Mouse (Mus musculus) small intestine, adult 2 months (tissue): ENCODE data around the gene Jak1. TPM values are rescaled to one million over a fixed set of nuclear protein-coding genes. Genes with fewer than 3 reads are reported as not detected.

Source experiments
- H3K27ac ChIP-seq: fragments of 200-500 bp; 2 replicates; pipeline ENCODE4 v1.5.1; 2012; ENCODE audit warnings: low read depth, low read length, control low read depth, inconsistent platforms; ENCODE audit not compliant: insufficient read depth
- H3K27me3 ChIP-seq: fragments of 200-500 bp; 2 replicates; pipeline ENCODE4 v1.6.1; 2012; ENCODE audit warnings: mild to moderate bottlenecking, moderate library complexity, low read length, inconsistent platforms; ENCODE audit not compliant: control insufficient read depth, insufficient read depth
- H3K36me3 ChIP-seq: fragments of 200-500 bp; 2 replicates; pipeline ENCODE4 v1.6.1; 2012; ENCODE audit warnings: mild to moderate bottlenecking, low read length, control low read depth, inconsistent platforms; ENCODE audit not compliant: control insufficient read depth, insufficient read depth
- H3K4me1 ChIP-seq: fragments of 200-500 bp; 2 replicates; pipeline ENCODE4 v1.6.1; 2012; ENCODE audit warnings: low read length, inconsistent platforms, mixed read lengths; ENCODE audit not compliant: control insufficient read depth, insufficient read depth, insufficient read length
- H3K4me3 ChIP-seq: fragments of 200-500 bp; 2 replicates; pipeline ENCODE4 v1.5.1; 2012; ENCODE audit warnings: low read depth, mild to moderate bottlenecking, control low read depth, inconsistent platforms, low read length, moderate library complexity
- CTCF ChIP-seq: fragments of 200-500 bp; IDR thresholded peaks from 2 replicates; pipeline ENCODE4 v1.5.1; 2012; ENCODE audit warnings: low read depth, mild to moderate bottlenecking, control low read depth, inconsistent platforms, low read length, moderate library complexity, mixed read lengths; ENCODE audit not compliant: insufficient replicate concordance, insufficient read length; ENCODE audit errors: extremely low read depth
- POLR2A ChIP-seq: fragments of 200-500 bp; IDR thresholded peaks from 2 replicates; pipeline ENCODE4 v1.6.1; 2012; ENCODE audit warnings: low read depth, mild to moderate bottlenecking, control low read depth, inconsistent platforms, low read length, moderate library complexity
- WGBS: fragments of 180-500 bp; shearing (Covaris S2); methylation state at CpG from one replicate; pipeline ENCODE4 v1.1.7; 2018; 5-methylcytosine and 5-hydroxymethylcytosine counted together
- polyA plus RNA-seq: library from polyadenylated mRNA; depleted of rRNA; stranded (reverse); fragments of >200 nt; gene quantifications from 2 replicates; pipeline ENCODE4 v1.2.3, GENCODE M21; 2012

Jak1 gene
- polyA plus RNA-seq, 1 experiment = 19.6 TPM

- WGBS = 80% methylated on average over 11 of the region's 11 CpGs
- Histone ChIP-seq H3K27ac (no peak overlapping the region), H3K4me3 (no peak overlapping the region), H3K4me1 (no peaks in the 10 kb centered on the region), H3K27me3 (no peaks in the 10 kb centered on the region), H3K36me3 (peaks cover 14% of the 10 kb centered on the region; the same call in 1 of the 2 replicates)
- TF ChIP-seq POLR2A (no peak), CTCF (no peak)
Measured at GRCm38 (mm10) chr4:101146891-101147655, 118.0 kb downstream of the Jak1 start.

DNA sequence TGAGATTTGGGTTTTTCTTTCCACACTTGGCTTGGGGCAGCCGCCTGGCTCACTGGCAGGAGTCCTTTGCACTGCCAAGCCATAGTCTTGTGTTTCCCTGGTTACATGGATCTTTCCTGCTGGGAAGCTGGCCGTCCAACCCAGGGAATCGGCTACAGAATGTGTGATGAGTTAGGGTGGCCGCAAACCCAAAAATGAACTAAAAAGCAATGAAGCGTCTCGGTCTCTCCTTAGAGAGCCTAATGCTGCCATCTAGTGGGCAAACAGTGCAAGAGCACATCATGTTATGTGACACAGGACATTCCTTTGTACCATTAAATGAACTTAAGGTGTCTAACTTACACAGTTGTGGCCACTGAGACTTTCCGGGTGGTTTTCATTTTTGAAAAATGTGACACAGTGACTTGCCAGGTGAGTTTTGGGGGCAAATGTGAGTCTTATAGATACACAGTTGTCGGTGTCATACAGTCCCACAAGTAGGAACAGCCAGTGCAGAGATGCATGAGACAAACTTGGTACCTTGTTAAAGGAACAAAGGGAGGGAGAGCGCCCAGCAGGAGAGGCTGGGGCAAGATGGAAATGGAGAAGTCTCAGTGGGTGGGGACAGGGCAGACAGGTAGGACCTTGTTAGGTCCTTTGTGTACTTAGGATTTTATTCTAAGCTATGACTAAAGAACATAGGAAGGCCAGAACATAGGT lies 118.9 kb downstream of the Jak1 start:
- Histone ChIP-seq H3K27ac (no peak overlapping the region), H3K36me3 (peaks cover 9% of the 10 kb centered on the region; the same call in 1 of the 2 replicates), H3K27me3 (no peaks in the 10 kb centered on the region), H3K4me1 (no peaks in the 10 kb centered on the region), H3K4me3 (no peak overlapping the region)
- 32% methylated on average over 9 of the region's 9 CpGs for WGBS
- TF ChIP-seq CTCF = peak; percentile 59; the same call in 1 of the 2 replicates
- no peak for TF ChIP-seq POLR2A

GRCm38 (mm10) chr4:101144790-101145189 lies 120.3 kb downstream of the Jak1 start:
- H3K4me3 ChIP-seq = no peak overlapping the region
- no peak for TF ChIP-seq POLR2A
- no peak for TF ChIP-seq CTCF
- no peaks in the 10 kb centered on the region for H3K27me3 ChIP-seq
- no peaks in the 10 kb centered on the region for H3K36me3 ChIP-seq
- H3K4me1 ChIP-seq = no peaks in the 10 kb centered on the region
- H3K27ac ChIP-seq = no peak overlapping the region
- WGBS = 80% methylated on average over 7 of the region's 7 CpGs

GRCm38 (mm10) chr4:101144361-101144760 lies 120.7 kb downstream of the Jak1 start:
- no peak overlapping the region for H3K4me3 ChIP-seq
- no peak overlapping the region for H3K27ac ChIP-seq
- H3K36me3 ChIP-seq = no peaks in the 10 kb centered on the region
- 36% methylated on average over 4 of the region's 4 CpGs for WGBS
- TF ChIP-seq CTCF (no peak), POLR2A (no peak)
- no peaks in the 10 kb centered on the region for H3K4me1 ChIP-seq
- no peaks in the 10 kb centered on the region for H3K27me3 ChIP-seq

- H3K4me3 ChIP-seq = no peak overlapping the region
Measured at GRCm38 (mm10) chr4:101143901-101144300, 121.2 kb downstream of the Jak1 start.

GRCm38 (mm10) chr4:101141768-101142167 lies 123.3 kb downstream of the Jak1 start:
- WGBS = 67% methylated on average over 5 of the region's 5 CpGs
- Histone ChIP-seq H3K4me1 (no peaks in the 10 kb centered on the region), H3K36me3 (no peaks in the 10 kb centered on the region), H3K27me3 (no peaks in the 10 kb centered on the region), H3K27ac (no peak overlapping the region), H3K4me3 (no peak overlapping the region)
- TF ChIP-seq CTCF (no peak), POLR2A (no peak)

More at GRCm38 (mm10) chr4:101143901-101144300, 121.2 kb downstream of the Jak1 start:
- WGBS = 37% methylated on average over 4 of the region's 4 CpGs
- no peak for TF ChIP-seq POLR2A
- no peak for TF ChIP-seq CTCF
- H3K36me3 ChIP-seq = no peaks in the 10 kb centered on the region
- H3K4me1 ChIP-seq = no peaks in the 10 kb centered on the region
- H3K27me3 ChIP-seq = no peaks in the 10 kb centered on the region
- no peak overlapping the region for H3K27ac ChIP-seq

DNA sequence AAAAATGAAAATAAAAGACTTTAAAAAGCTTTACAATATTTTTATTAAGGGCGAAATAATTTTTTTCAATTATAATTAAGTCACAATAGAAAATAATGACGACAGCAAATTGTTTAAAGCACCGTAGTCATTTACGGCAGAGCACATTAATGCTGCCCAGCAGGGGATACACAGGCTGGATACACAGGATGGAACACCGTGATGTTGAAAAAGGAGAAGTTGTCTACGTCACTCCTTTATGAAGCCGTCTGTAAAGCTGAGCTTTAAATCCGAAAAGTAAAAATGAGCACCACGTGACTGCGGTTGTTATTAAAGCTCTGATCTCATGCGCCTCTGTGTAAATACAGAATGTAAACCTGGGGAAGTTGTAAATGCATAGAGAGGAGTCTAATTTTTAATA lies 127.1 kb downstream of the Jak1 start:
- Histone ChIP-seq H3K4me1 (no peaks in the 10 kb centered on the region), H3K27me3 (no peaks in the 10 kb centered on the region), H3K36me3 (no peaks in the 10 kb centered on the region), H3K27ac (no peak overlapping the region), H3K4me3 (no peak overlapping the region)
- TF ChIP-seq POLR2A (no peak), CTCF (no peak)
- WGBS = 88% methylated on average over 11 of the region's 11 CpGs
